Mouse (Mus musculus) liver, embryonic 13.5 days (tissue): ENCODE measurements around the gene Hsf4. TPM values are rescaled to one million over a fixed set of nuclear protein-coding genes. Genes with fewer than 3 reads are reported as not detected.

Experiments
- ATAC-seq: fragments of 200-750 bp; cut with Nextera tagmentation; 2 replicates; pipeline ENCODE4 v1.8.0; 2017; ENCODE audit warnings: low read depth, mild to moderate bottlenecking, moderate number of reproducible peaks, moderate library complexity
- DNase-seq: peaks from one replicate; pipeline ENCODE4 v3.0.0; 2022
- H3K27ac ChIP-seq: fragments of 300-500 bp; sonication (generic); 2 replicates; pipeline ENCODE4 v1.5.1; 2015; ENCODE audit warnings: moderate library complexity, mild to moderate bottlenecking, inconsistent platforms
- H3K27me3 ChIP-seq: fragments of 300-500 bp; sonication (generic); 2 replicates; pipeline ENCODE4 v1.6.1; 2015; ENCODE audit warnings: mild to moderate bottlenecking, inconsistent platforms
- H3K36me3 ChIP-seq: fragments of 300-500 bp; sonication (generic); 2 replicates; pipeline ENCODE4 v1.6.1; 2015; ENCODE audit warnings: mild to moderate bottlenecking, inconsistent platforms
- H3K4me1 ChIP-seq: fragments of 300-500 bp; sonication (generic); replicated peaks from 2 replicates; pipeline ENCODE4 v1.6.1; 2015; ENCODE audit warnings: inconsistent platforms
- H3K4me2 ChIP-seq: fragments of 300-500 bp; sonication (generic); 2 replicates; pipeline ENCODE4 v1.6.1; 2015; ENCODE audit warnings: inconsistent platforms, mild to moderate bottlenecking, moderate library complexity
- H3K4me3 ChIP-seq: fragments of 300-500 bp; sonication (generic); replicated peaks from 2 replicates; pipeline ENCODE4 v1.5.1; 2015; ENCODE audit warnings: mild to moderate bottlenecking, inconsistent platforms
- H3K9ac ChIP-seq: fragments of 300-500 bp; sonication (generic); 2 replicates; pipeline ENCODE4 v1.6.1; 2015; ENCODE audit warnings: mild to moderate bottlenecking, inconsistent platforms
- H3K9me3 ChIP-seq: fragments of 300-500 bp; sonication (generic); replicated peaks from 2 replicates; pipeline ENCODE4 v1.6.1; 2016; ENCODE audit warnings: inconsistent platforms
- WGBS: fragments of 180-500 bp; shearing (Covaris S2); methylation state at CpG from one replicate; pipeline ENCODE4 v1.1.7; 2015; ENCODE audit not compliant: insufficient replicate concordance; 5-methylcytosine and 5-hydroxymethylcytosine counted together
- polyA plus RNA-seq: library from polyadenylated mRNA; unstranded; fragments of >200 nt; fragmentation: Nextera tagmentation; extraction: Ambion mirVana; gene quantifications from 2 replicates; pipeline ENCODE4 v1.2.1, GENCODE M21; 2015

Hsf4 gene
- polyA plus RNA-seq, 1 experiment from 2014 or later: 0.10 TPM

DNA sequence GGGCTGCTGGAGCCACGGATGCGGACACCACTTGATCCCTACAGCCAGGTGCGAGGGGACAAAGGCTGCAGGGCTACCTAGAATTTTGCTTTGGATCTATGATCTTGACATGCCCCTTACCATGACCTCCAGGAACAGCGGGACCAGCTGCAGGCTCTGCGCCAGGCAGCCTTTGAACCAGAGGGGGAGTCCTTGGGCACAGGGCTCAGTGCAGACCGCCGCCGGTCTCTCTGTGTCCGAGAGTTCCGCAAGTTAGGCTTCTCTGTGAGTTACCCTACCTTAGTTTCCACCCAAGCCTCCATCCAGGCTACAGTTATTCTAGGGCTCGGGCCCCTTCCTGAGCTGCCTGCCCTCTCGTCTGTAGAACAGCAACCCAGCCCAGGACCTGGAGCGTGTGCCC, 38.1 kb downstream of the Hsf4 start:
- Histone ChIP-seq H3K27me3 (no peaks in the 10 kb centered on the region), H3K9me3 (no peaks in the 10 kb centered on the region), H3K27ac (no peak overlapping the region), H3K4me2 (no peak overlapping the region), H3K4me1 (peaks cover 60% of the 10 kb centered on the region), H3K4me3 (no peak overlapping the region), H3K36me3 (peaks cover 97% of the 10 kb centered on the region), H3K9ac (no peak overlapping the region)
- no peak for DNase-seq
- 93% methylated on average over 13 of the region's 13 CpGs for WGBS
- no peak for ATAC-seq

DNA sequence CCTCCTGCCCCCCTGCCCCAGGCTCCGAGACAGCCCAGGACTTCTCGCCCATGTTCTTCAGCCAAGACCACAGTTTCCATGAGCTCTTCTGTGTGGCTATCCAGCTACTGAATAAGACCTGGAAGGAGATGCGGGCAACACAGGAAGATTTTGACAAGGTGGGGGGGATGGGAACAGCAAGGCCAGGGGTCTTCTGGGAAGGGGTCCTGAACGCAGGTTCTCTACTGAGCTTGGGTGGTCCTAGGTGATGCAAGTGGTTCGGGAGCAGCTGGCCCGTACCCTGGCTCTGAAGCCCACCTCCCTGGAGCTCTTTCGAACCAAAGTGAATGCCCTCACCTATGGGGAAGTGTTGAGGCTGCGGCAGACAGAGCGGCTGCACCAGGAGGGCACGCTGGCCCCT, 38.8 kb downstream of the Hsf4 start:
- H3K36me3 ChIP-seq: peaks cover 97% of the 10 kb centered on the region
- H3K9me3 ChIP-seq: no peaks in the 10 kb centered on the region
- DNase-seq (no peak), ATAC-seq (no peak)
- H3K4me1 ChIP-seq: peaks cover 60% of the 10 kb centered on the region
- H3K27me3 ChIP-seq: no peaks in the 10 kb centered on the region
- WGBS: 90% methylated on average over 10 of the region's 10 CpGs
- H3K9ac ChIP-seq: no peak overlapping the region
- H3K4me3 ChIP-seq: no peak overlapping the region
- no peak overlapping the region for H3K27ac ChIP-seq
- H3K4me2 ChIP-seq: no peak overlapping the region

DNA sequence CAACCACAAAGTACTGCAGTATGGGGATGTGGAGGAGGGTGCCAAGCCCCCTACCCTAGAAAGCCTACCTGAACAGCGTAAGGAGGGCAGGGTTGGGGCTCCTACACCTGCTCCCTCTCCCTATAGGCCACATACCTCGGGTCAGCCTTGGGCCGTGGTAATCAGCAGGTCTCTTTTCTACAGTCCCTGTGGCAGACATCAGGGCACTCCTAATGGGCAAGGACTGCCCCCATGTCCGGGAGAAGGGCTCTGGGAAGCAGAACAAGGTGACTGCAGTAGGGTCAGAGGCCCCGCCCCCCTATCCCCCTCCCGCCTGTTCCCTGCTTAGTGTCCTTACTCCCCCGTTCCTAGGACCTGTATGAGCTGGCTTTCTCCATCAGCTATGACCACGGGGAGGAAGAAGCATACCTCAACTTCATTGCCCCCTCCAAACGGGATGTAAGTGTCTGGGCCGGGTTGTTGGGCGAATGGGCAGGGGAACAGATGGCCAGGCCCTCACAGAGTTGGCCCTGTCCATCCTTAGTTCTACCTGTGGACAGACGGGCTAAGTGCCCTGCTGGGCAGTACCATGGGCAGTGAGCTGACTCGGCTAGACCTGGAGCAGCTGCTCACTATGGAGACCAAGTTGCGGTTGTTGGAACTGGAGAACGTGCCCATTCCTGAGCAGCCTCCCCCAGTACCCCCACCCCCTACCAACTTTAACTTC, 39.7 kb downstream of the Hsf4 start:
- ATAC-seq (no peak), DNase-seq (no peak)
- Histone ChIP-seq H3K4me2 (no peak overlapping the region), H3K4me3 (no peak overlapping the region), H3K27ac (no peak overlapping the region), H3K36me3 (peaks cover 97% of the 10 kb centered on the region), H3K27me3 (no peaks in the 10 kb centered on the region), H3K4me1 (peaks cover 60% of the 10 kb centered on the region), H3K9me3 (no peaks in the 10 kb centered on the region), H3K9ac (no peak overlapping the region)
- 85% methylated on average over 15 of the region's 15 CpGs for WGBS

DNA sequence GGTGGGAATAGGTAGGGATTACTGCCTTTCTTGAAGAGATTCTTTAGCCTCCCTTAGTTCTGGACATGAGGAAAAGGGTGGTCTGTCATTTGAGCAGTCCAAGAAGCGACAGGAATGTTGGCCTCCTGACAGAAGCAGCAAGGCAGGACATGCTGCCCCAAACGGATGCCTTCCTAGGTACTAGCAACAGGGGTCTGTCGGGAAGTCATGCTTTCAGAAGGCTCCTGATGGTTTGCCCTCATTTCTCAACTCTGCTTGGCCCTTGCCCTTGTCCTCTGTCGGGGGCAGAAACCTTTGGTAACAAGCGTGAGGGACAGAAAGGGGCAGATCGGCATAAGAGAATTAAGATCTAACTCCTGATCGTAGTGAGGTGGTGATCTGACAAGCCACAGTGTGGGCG, 40.5 kb downstream of the Hsf4 start:
- WGBS: 87% methylated on average over 8 of the region's 8 CpGs
- Histone ChIP-seq H3K4me1 (peaks cover 60% of the 10 kb centered on the region), H3K27ac (no peak overlapping the region), H3K9me3 (no peaks in the 10 kb centered on the region), H3K9ac (no peak overlapping the region), H3K36me3 (peaks cover 98% of the 10 kb centered on the region), H3K27me3 (no peaks in the 10 kb centered on the region), H3K4me3 (no peak overlapping the region), H3K4me2 (no peak overlapping the region)
- no peak for ATAC-seq
- DNase-seq: no peak

DNA sequence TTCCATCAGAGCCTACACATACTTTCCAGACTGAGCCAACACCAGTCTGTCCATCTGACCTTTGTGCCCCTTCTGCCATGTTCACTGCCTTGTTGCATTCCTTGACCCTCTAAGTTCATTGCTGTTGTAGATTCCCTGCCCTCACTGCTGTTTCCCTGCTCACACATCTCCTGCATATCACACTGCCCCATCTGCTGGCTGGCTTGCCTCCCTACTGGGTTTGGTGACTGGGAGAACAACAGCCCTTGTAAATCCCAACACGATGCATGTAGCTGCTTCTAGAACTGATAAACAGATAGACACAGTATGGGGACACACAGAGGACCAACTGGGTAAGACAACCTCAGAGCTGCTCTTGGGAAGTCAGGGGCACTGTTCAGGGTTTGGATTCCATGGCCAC, 42.1 kb downstream of the Hsf4 start:
- DNase-seq (peak; percentile 65), ATAC-seq (peak; percentile 67)
- Histone ChIP-seq H3K36me3 (peaks cover 100% of the 10 kb centered on the region), H3K9ac (peak overlapping the region; percentile 65; the same call in 1 of the 2 replicates), H3K4me2 (peak overlapping the region; percentile 11; the same call in 1 of the 2 replicates), H3K9me3 (no peaks in the 10 kb centered on the region), H3K4me3 (no peak overlapping the region), H3K27ac (peak overlapping the region; percentile 77), H3K27me3 (no peaks in the 10 kb centered on the region), H3K4me1 (peaks cover 57% of the 10 kb centered on the region)
- WGBS: 11% methylated on average over 1 of the region's 1 CpGs

GRCm38 (mm10) chr8:105312891-105313481, 43.4 kb downstream of the Hsf4 start:
- H3K4me3 ChIP-seq: peak overlapping the region; percentile 18; the same call in 1 of the 2 replicates
- peaks cover 66% of the 10 kb centered on the region for H3K4me1 ChIP-seq
- peak; percentile 71 for ATAC-seq
- peaks cover 99% of the 10 kb centered on the region for H3K36me3 ChIP-seq
- H3K4me2 ChIP-seq: peak overlapping the region; percentile 54
- peak overlapping the region; percentile 77 for H3K27ac ChIP-seq
- WGBS: 41% methylated on average over 8 of the region's 8 CpGs
- H3K9me3 ChIP-seq: no peaks in the 10 kb centered on the region
- H3K9ac ChIP-seq: peak overlapping the region; percentile 65
- H3K27me3 ChIP-seq: no peaks in the 10 kb centered on the region
- DNase-seq: peak; percentile 50

DNA sequence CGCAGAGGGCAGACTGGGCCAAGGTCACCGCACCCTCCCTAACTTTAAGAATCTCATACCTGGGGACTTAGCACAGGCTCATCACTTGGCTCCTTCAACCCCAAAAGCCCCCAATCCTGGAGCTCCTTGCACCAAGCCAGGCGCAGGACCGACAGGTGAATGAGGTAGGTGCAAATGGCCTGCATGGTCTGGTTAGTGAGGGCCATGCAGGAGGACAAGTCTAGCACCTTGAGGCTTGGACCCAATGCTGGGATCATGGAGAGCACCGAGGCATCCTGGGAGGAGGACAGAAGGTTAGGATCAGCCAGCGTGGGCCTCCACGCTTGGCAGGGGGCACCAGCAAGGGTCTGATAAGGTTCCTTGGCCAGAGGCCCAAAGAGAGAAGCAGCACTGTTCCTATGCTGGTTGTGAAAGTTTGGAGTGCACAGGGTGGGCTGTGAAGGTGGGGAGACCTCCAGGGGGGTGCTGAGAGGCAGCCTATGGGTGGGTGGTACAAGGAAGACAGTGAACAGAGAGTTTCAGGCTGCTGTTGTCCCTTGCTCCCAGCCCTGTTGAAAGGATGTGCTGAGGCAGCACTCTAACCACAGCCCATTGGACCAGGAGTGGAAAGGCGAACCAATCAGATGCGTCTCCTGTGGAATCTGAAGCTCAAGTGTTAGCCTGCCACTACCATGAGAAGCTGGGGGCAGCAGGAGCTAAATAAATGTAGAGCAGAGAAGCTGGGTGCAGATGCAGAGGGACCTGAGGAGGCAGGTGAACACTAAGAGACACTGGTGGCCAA, 44.2 kb downstream of the Hsf4 start:
- Histone ChIP-seq H3K27me3 (no peaks in the 10 kb centered on the region), H3K9ac (peak overlapping the region; percentile 65), H3K36me3 (peaks cover 99% of the 10 kb centered on the region), H3K4me1 (peaks cover 74% of the 10 kb centered on the region), H3K9me3 (no peaks in the 10 kb centered on the region), H3K27ac (peak overlapping the region; percentile 77), H3K4me3 (peak overlapping the region; percentile 18; the same call in 1 of the 2 replicates), H3K4me2 (peak overlapping the region; percentile 54)
- 70% methylated on average over 9 of the region's 9 CpGs for WGBS
- no peak for DNase-seq
- peak; percentile 37 for ATAC-seq

- peaks cover 99% of the 10 kb centered on the region for H3K36me3 ChIP-seq
- ATAC-seq: no peak
- no peaks in the 10 kb centered on the region for H3K9me3 ChIP-seq
- DNase-seq: no peak
- H3K4me2 ChIP-seq: no peak overlapping the region
- H3K27me3 ChIP-seq: no peaks in the 10 kb centered on the region
- H3K9ac ChIP-seq: no peak overlapping the region
- H3K4me1 ChIP-seq: peaks cover 84% of the 10 kb centered on the region
- H3K4me3 ChIP-seq: no peak overlapping the region
- 91% methylated on average over 18 of the region's 18 CpGs for WGBS
- H3K27ac ChIP-seq: peak overlapping the region; percentile 77; the same call in 1 of the 2 replicates
Observed at GRCm38 (mm10) chr8:105315073-105315769, 45.6 kb downstream of the Hsf4 start.

GRCm38 (mm10) chr8:105317941-105318340, 48.3 kb downstream of the Hsf4 start:
- H3K36me3 ChIP-seq: peaks cover 74% of the 10 kb centered on the region
- no peaks in the 10 kb centered on the region for H3K27me3 ChIP-seq
- WGBS: 83% methylated on average over 4 of the region's 4 CpGs
- no peak overlapping the region for H3K4me2 ChIP-seq
- no peak overlapping the region for H3K27ac ChIP-seq
- peak overlapping the region; percentile 27 for H3K9ac ChIP-seq
- H3K9me3 ChIP-seq: no peaks in the 10 kb centered on the region
- H3K4me1 ChIP-seq: peaks cover 86% of the 10 kb centered on the region
- DNase-seq (no peak), ATAC-seq (no peak)
- no peak overlapping the region for H3K4me3 ChIP-seq

DNA sequence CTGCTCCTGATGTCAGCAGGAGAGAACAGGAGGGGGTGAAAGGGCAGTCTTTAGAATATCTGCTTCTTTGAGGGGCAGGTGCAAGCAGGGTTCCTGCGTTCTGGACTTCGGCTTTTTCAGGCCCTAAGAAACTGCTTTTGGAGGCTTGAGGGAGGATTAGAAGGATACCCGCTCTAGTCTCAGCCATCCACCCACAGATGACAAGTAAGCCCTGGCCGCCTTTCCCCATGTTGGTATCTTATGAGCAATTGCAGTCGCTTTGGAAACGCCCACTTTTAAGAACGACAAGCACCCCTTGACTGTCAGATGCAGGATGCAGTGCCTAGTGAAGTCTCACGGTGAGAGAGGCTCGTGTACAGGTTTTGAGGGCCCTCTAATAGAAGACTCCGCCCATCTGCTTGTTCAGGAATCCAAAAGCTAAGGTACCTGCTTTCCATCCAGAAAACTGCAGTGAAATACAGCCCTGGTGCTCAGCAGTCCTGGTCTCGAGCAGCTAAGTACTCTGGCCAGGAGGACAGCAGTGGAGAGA, 49.1 kb downstream of the Hsf4 start:
- ATAC-seq: no peak
- no peak for DNase-seq
- peaks cover 86% of the 10 kb centered on the region for H3K4me1 ChIP-seq
- peak overlapping the region; percentile 52; the same call in 1 of the 2 replicates for H3K9ac ChIP-seq
- no peak overlapping the region for H3K4me3 ChIP-seq
- H3K4me2 ChIP-seq: no peak overlapping the region
- WGBS: 76% methylated on average over 11 of the region's 11 CpGs
- peaks cover 67% of the 10 kb centered on the region for H3K36me3 ChIP-seq
- peak overlapping the region; percentile 65; the same call in 1 of the 2 replicates for H3K27ac ChIP-seq
- H3K9me3 ChIP-seq: no peaks in the 10 kb centered on the region
- no peaks in the 10 kb centered on the region for H3K27me3 ChIP-seq
